Mouse (Mus musculus) heart, embryonic 11.5 days (tissue): ENCODE measurements around the gene Gm5475. TPM values are rescaled to one million over a fixed set of nuclear protein-coding genes. Genes with fewer than 3 reads are reported as not detected.
"Not testable (repeated sequence)": the region's sequence is repeated elsewhere in the genome, so short reads cannot be mapped to it uniquely, and the experiment has no call there.

Source experiments
- ATAC-seq: fragments of 200-750 bp; cut with Nextera tagmentation; replicated peaks from 2 replicates; pipeline ENCODE4 v1.8.0; 2017; ENCODE audit warnings: moderate library complexity; ENCODE audit not compliant: insufficient number of reproducible peaks, low FRiP score, low TSS enrichment
- H3K27ac ChIP-seq: fragments of 300-500 bp; sonication (generic); 2 replicates; pipeline ENCODE4 v1.5.1; 2014; ENCODE audit warnings: mild to moderate bottlenecking, low read depth, low read length
- H3K27me3 ChIP-seq: fragments of 300-500 bp; sonication (generic); 2 replicates; pipeline ENCODE4 v1.6.1; 2014; ENCODE audit warnings: mild to moderate bottlenecking, low read length, mixed read lengths; ENCODE audit not compliant: control insufficient read depth, insufficient read depth
- H3K36me3 ChIP-seq: fragments of 300-500 bp; sonication (generic); 2 replicates; pipeline ENCODE4 v1.6.1; 2014; ENCODE audit warnings: mild to moderate bottlenecking, low read length, moderate library complexity, mixed read lengths; ENCODE audit not compliant: control insufficient read depth, insufficient read depth
- H3K4me1 ChIP-seq: fragments of 300-500 bp; sonication (generic); 2 replicates; pipeline ENCODE4 v1.6.1; 2014; ENCODE audit warnings: low read length; ENCODE audit not compliant: control insufficient read depth, insufficient read depth
- H3K4me2 ChIP-seq: fragments of 300-500 bp; sonication (generic); 2 replicates; pipeline ENCODE4 v1.6.1; 2014; ENCODE audit warnings: mild to moderate bottlenecking, moderate library complexity
- H3K4me3 ChIP-seq: fragments of 300-500 bp; sonication (generic); 2 replicates; pipeline ENCODE4 v1.5.1; 2014; ENCODE audit warnings: low read depth, low read length
- H3K9ac ChIP-seq: fragments of 300-500 bp; sonication (generic); 2 replicates; pipeline ENCODE4 v1.6.1; 2014; ENCODE audit warnings: mild to moderate bottlenecking, low read depth, low read length, moderate library complexity
- H3K9me3 ChIP-seq: fragments of 300-500 bp; sonication (generic); replicated peaks from 2 replicates; pipeline ENCODE4 v1.6.1; 2016; ENCODE audit warnings: low read length; ENCODE audit not compliant: control insufficient read depth
- WGBS: fragments of 180-500 bp; shearing (Covaris S2); extraction: QIAGEN DNeasy Blood & Tissue Kit; methylation state at CpG from one replicate; pipeline ENCODE4 v1.1.7; 2014; ENCODE audit not compliant: insufficient replicate concordance; 5-methylcytosine and 5-hydroxymethylcytosine counted together
- polyA plus RNA-seq: library from polyadenylated mRNA; unstranded; fragments of >200 nt; fragmentation: Nextera tagmentation; extraction: Ambion mirVana; gene quantifications from 2 replicates; pipeline ENCODE4 v1.2.1, GENCODE M21; 2014

The Gm5475 gene
- not detected in 2 replicates for polyA plus RNA-seq

GRCm38 (mm10) chr15:100421758-100422197, at the start of gene Gm5475:
Gene Gm5475 (plus strand): TSS chr15:100422147.
- peaks cover 15% of the 10 kb centered on the region for H3K27me3 ChIP-seq
- peak within 1 kb of the TSS; percentile 83 for H3K9ac ChIP-seq
- not testable (repeated sequence) for H3K36me3 ChIP-seq, ATAC-seq, H3K9me3 ChIP-seq
- H3K4me1 ChIP-seq: peaks cover 35% of the 10 kb centered on the region
- H3K27ac ChIP-seq: 0 out of 2 replicates have a peak within 1 kb of the TSS, but pooled peaks have one; percentile 46
- 27% methylated on average over 3 of the region's 3 CpGs for WGBS
- H3K4me3 ChIP-seq: peak within 1 kb of the TSS; percentile 73
- peak within 1 kb of the TSS; percentile 99 for H3K4me2 ChIP-seq

GRCm38 (mm10) chr15:100375066-100375465, 46.9 kb upstream of the Gm5475 start:
- Histone ChIP-seq H3K27me3 (no peaks in the 10 kb centered on the region), H3K9ac (no peak overlapping the region), H3K36me3 (no peaks in the 10 kb centered on the region), H3K9me3 (no peaks in the 10 kb centered on the region), H3K4me2 (no peak overlapping the region), H3K4me1 (no peaks in the 10 kb centered on the region), H3K27ac (no peak overlapping the region), H3K4me3 (no peak overlapping the region)
- 28% methylated on average over 5 of the region's 5 CpGs for WGBS
- ATAC-seq: no peak

GRCm38 (mm10) chr15:100377847-100378505, 44.0 kb upstream of the Gm5475 start:
- H3K4me2 ChIP-seq, H3K9ac ChIP-seq, H3K4me3 ChIP-seq, H3K27ac ChIP-seq, ATAC-seq, H3K27me3 ChIP-seq, H3K9me3 ChIP-seq, H3K4me1 ChIP-seq, H3K36me3 ChIP-seq: not testable (repeated sequence)
- 23% methylated on average over 3 of the region's 9 CpGs for WGBS

- Histone ChIP-seq H3K4me2 (no peak overlapping the region), H3K36me3 (no peaks in the 10 kb centered on the region), H3K9ac (no peak overlapping the region), H3K27me3 (no peaks in the 10 kb centered on the region), H3K4me1 (no peaks in the 10 kb centered on the region), H3K9me3 (no peaks in the 10 kb centered on the region), H3K27ac (no peak overlapping the region), H3K4me3 (no peak overlapping the region)
- ATAC-seq: no peak
- WGBS: 87% methylated on average over 8 of the region's 8 CpGs
Observed at GRCm38 (mm10) chr15:100379658-100380057, 42.3 kb upstream of the Gm5475 start.

DNA sequence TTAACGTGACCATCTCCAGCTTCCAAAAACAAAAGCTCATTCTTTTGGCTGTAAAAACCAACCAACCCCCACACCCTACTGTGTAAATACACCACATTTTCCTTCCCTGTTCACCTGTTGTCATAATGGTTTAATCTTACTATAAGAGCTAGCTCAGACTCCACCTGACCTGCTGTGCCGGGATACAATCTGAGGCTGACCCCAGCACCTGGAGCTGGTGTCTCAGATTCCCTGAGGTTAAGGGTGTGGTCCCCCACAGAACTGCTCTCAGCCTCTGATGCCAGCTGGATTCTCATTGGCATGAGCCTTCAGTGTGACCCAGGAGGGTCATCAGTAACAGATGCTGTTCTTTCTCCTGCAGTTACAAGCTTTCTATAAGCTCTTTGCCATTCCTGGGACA, 41.8 kb upstream of the Gm5475 start:
- Histone ChIP-seq H3K4me1 (no peaks in the 10 kb centered on the region), H3K27me3 (no peaks in the 10 kb centered on the region), H3K4me2 (no peak overlapping the region), H3K4me3 (no peak overlapping the region), H3K27ac (no peak overlapping the region), H3K36me3 (no peaks in the 10 kb centered on the region), H3K9me3 (no peaks in the 10 kb centered on the region), H3K9ac (no peak overlapping the region)
- no peak for ATAC-seq
- WGBS: 61% methylated on average over 2 of the region's 2 CpGs

DNA sequence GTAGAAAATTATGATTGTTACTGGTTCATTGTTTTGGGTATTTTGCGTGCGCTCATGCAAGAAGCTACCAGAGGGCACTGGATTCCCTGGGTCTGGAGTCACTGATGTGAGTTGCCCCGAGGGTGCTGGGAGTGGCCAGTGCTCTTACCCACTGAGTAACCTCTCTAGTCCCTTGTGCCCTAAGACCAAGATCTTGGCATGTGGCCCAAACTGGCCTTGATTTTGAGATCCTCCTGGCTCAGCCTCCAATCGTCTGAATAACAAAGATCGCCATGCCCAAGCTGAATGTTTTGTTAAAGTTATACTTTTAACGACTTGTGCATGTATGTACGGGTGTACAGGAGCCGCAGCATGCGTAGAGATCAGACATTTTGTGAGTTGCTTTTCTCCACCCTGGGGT, 36.2 kb upstream of the Gm5475 start:
- WGBS: 91% methylated on average over 9 of the region's 9 CpGs
- no peaks in the 10 kb centered on the region for H3K9me3 ChIP-seq
- H3K4me1 ChIP-seq: 0 out of 2 replicates have a peak, but pooled peaks cover 10% of the 10 kb centered on the region
- no peak overlapping the region for H3K4me2 ChIP-seq
- no peak overlapping the region for H3K27ac ChIP-seq
- no peak overlapping the region for H3K9ac ChIP-seq
- ATAC-seq: no peak
- no peaks in the 10 kb centered on the region for H3K27me3 ChIP-seq
- H3K4me3 ChIP-seq: no peak overlapping the region
- no peaks in the 10 kb centered on the region for H3K36me3 ChIP-seq

DNA sequence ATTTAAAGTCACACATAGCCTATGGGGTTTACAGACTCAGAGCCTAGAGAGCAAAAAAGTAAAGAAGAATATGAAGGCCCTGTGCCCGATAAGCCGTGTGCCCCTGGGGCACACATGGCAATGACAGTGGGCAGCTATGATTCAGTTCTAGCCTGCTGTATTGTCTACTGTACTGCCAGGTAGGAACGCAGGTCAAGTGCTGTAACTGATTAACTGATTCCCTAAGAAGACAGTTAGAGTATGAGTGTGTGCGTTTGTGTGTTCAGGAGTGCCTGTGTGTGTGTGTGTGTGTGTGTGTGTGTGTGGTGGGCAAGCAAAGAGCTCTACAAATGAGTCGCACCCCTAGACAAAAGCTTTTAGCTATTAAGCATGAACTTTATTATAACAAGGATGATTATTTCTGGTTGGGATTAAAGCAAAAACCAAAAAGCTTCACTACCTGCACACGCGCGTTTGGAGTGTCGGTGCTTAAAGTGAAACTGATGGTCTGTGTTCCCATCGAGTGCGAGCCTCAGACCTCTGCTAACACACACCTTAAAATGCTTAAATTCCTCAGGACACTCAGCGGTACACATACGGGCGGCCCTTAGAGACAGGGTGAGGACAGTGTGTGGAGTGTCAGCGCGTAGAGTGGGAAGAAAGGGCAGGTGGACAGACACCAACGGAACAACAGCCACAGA, 34.3 kb upstream of the Gm5475 start:
- Histone ChIP-seq H3K27me3 (no peaks in the 10 kb centered on the region), H3K4me3 (no peak overlapping the region), H3K4me1 (peaks cover 15% of the 10 kb centered on the region; the same call in 1 of the 2 replicates), H3K36me3 (no peaks in the 10 kb centered on the region), H3K4me2 (no peak overlapping the region), H3K27ac (no peak overlapping the region), H3K9ac (no peak overlapping the region), H3K9me3 (no peaks in the 10 kb centered on the region)
- ATAC-seq: no peak
- 91% methylated on average over 17 of the region's 17 CpGs for WGBS

GRCm38 (mm10) chr15:100388224-100388835, 33.6 kb upstream of the Gm5475 start:
- WGBS: 88% methylated on average over 16 of the region's 16 CpGs

More at GRCm38 (mm10) chr15:100388224-100388835, 33.6 kb upstream of the Gm5475 start:
- Histone ChIP-seq H3K9me3 (no peaks in the 10 kb centered on the region), H3K27me3 (no peaks in the 10 kb centered on the region), H3K36me3 (no peaks in the 10 kb centered on the region), H3K4me3 (no peak overlapping the region), H3K27ac (no peak overlapping the region), H3K4me2 (no peak overlapping the region), H3K9ac (no peak overlapping the region), H3K4me1 (peaks cover 16% of the 10 kb centered on the region; the same call in 1 of the 2 replicates)
- no peak for ATAC-seq
